ENCODE assay signal across 9 mouse cellular contexts in the genomic region with DNA sequence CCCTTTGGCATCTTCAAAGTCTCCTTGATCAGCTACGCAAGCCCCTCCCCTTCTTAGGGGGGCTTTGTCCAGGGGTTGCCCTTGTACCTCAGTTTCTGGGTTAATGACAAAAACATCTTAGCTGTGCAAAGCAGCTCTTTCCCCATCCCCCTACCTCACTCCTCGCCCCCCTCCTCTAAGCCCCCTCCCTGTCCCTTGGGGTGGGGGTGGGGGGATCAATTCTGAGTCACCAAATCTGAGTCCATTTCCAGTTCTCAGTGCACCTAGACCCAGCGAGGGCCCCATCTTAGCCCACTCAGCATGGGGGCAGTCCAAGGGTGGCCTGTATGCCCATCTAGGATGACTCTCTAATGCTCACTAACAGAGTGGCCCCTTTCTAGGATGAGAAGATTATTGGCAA. TPM values are rescaled to one million over a fixed set of nuclear protein-coding genes. Genes with fewer than 3 reads are reported as not detected.
DNase-seq lines count a peak whose midpoint lies in the region; ATAC-seq lines count a peak whose summit lies in the region.
"Had no signal": no experiment of that assay in that cellular context is flagged by ENCODE, and none has a peak within 500 bp of the region (broad histone marks: within the 10 kb centered on the region; RNA-seq: fewer than 3 reads in every experiment).

No protein-coding gene starts in this region.

- 69% methylated on average over 3 of the region's 3 CpGs for WGBS in lung, embryonic 16.5 days
- 77% methylated on average over 3 of the region's 3 CpGs for WGBS in liver, embryonic 12.5 days (ENCODE audit: insufficient replicate concordance)

- peaks cover 4% of the 10 kb centered on the region; the same call in 1 of the 2 replicates for H3K36me3 ChIP-seq in lung, embryonic 16.5 days (ENCODE audit: control insufficient read depth, insufficient read depth, low read length)
- peaks cover 35% of the 10 kb centered on the region for H3K36me3 ChIP-seq in liver, embryonic 12.5 days

- no peaks in the 10 kb centered on the region for H3K27me3 ChIP-seq in lung, embryonic 16.5 days (ENCODE audit: control insufficient read depth, insufficient read depth, low read depth, low read length)
- peaks cover 11% of the 10 kb centered on the region; the same call in 1 of the 2 replicates for H3K27me3 ChIP-seq in liver, embryonic 12.5 days (replicated peaks)

- H3K4me2 ChIP-seq in lung, embryonic 16.5 days (ENCODE audit: low read depth, low read length) = peak overlapping the region; percentile 72
- peak overlapping the region; percentile 97 for H3K4me2 ChIP-seq in liver, embryonic 12.5 days

- H3K4me1 ChIP-seq in lung, embryonic 16.5 days (replicated peaks; ENCODE audit: control insufficient read depth, insufficient read depth, low read length) = peaks cover 27% of the 10 kb centered on the region
- peaks cover 32% of the 10 kb centered on the region for H3K4me1 ChIP-seq in liver, embryonic 12.5 days

- no peak overlapping the region for H3K27ac ChIP-seq in lung, embryonic 16.5 days (ENCODE audit: low read length)
- no peak overlapping the region for H3K27ac ChIP-seq in liver, embryonic 12.5 days

- ATAC-seq in lung, embryonic 16.5 days (ENCODE audit: low read depth) = no peak
- no peak for ATAC-seq in liver, embryonic 12.5 days

- H3K9me3 ChIP-seq in lung, embryonic 16.5 days (ENCODE audit: control insufficient read depth, low read length) = no peaks in the 10 kb centered on the region
- no peaks in the 10 kb centered on the region for H3K9me3 ChIP-seq in liver, embryonic 12.5 days (replicated peaks)

- peak overlapping the region; percentile 80 for H3K9ac ChIP-seq in lung, embryonic 16.5 days (ENCODE audit: low read length)
- peak overlapping the region; percentile 76 for H3K9ac ChIP-seq in liver, embryonic 12.5 days

- peak overlapping the region; percentile 71 for H3K4me3 ChIP-seq in lung, embryonic 16.5 days (ENCODE audit: low read length)
- 0 out of 2 replicates have a peak overlapping the region, but pooled peaks have one; percentile 70 for H3K4me3 ChIP-seq in liver, embryonic 12.5 days

- peak; percentile 68 for DNase-seq in cerebellum, adult 11-12 months
- no peak for DNase-seq in cerebellum, adult 11 months
- no peak for DNase-seq in lung, postnatal 14 days
- no peak for DNase-seq in thymus, postnatal 4 days
- DNase-seq in thymus, postnatal 14 days = no peak
- no peak for DNase-seq in gastrocnemius, postnatal 25 days
- DNase-seq: gastrocnemius, postnatal 14 days had no signal

RNA-seq across cellular contexts. Expression of a gene that starts 1.7 kb away (rescaled TPM):
- 12.9 and 13.4 TPM in 2 replicates for polyA plus RNA-seq in lung, embryonic 16.5 days (2015; fragmentation: Nextera tagmentation; extraction: Ambion mirVana)
- 4.5 and 4.9 TPM in 2 replicates for polyA plus RNA-seq in liver, embryonic 12.5 days (2016; fragmentation: Nextera tagmentation; extraction: Ambion mirVana)
- 1 to 10 TPM; 6.1 to 6.5 TPM for total RNA-seq in gastrocnemius, postnatal 25 days (2021)

RNA-seq across cellular contexts. Expression of a gene that starts 8.0 kb away (rescaled TPM):
- 3.1 and 3.4 TPM in 2 replicates for polyA plus RNA-seq in lung, embryonic 16.5 days (2015; fragmentation: Nextera tagmentation; extraction: Ambion mirVana)
- polyA plus RNA-seq in liver, embryonic 12.5 days (2016; fragmentation: Nextera tagmentation; extraction: Ambion mirVana) = 2.8 TPM in 2 replicates
- total RNA-seq in gastrocnemius, postnatal 25 days (2021) = 1 to 10 TPM; 2.7 TPM

RNA-seq across cellular contexts. Expression of a gene that starts 17.4 kb away (rescaled TPM):
- 0.46 and 1.1 TPM in 2 replicates for polyA plus RNA-seq in lung, embryonic 16.5 days (2015; fragmentation: Nextera tagmentation; extraction: Ambion mirVana)
- 0.12 and 0.14 TPM in 2 replicates for polyA plus RNA-seq in liver, embryonic 12.5 days (2016; fragmentation: Nextera tagmentation; extraction: Ambion mirVana)
- total RNA-seq in gastrocnemius, postnatal 25 days (2021) = 100 to 1,000 TPM; 596 to 597 TPM

RNA-seq across cellular contexts. Expression of a gene that starts 22.9 kb away (rescaled TPM):
- 2.3 and 2.4 TPM in 2 replicates for polyA plus RNA-seq in lung, embryonic 16.5 days (2015; fragmentation: Nextera tagmentation; extraction: Ambion mirVana)
- polyA plus RNA-seq in liver, embryonic 12.5 days (2016; fragmentation: Nextera tagmentation; extraction: Ambion mirVana) = 1.1 and 1.2 TPM in 2 replicates
- 10 to 100 TPM; 21.3 to 23.3 TPM for total RNA-seq in gastrocnemius, postnatal 25 days (2021)

RNA-seq across cellular contexts. Expression of a gene that starts 47.7 kb away (rescaled TPM):
- polyA plus RNA-seq in lung, embryonic 16.5 days (2015; fragmentation: Nextera tagmentation; extraction: Ambion mirVana) = 254 and 275 TPM in 2 replicates
- polyA plus RNA-seq in liver, embryonic 12.5 days (2016; fragmentation: Nextera tagmentation; extraction: Ambion mirVana) = 213 and 222 TPM in 2 replicates
- total RNA-seq in gastrocnemius, postnatal 25 days (2021) = 10 to 100 TPM; 48.6 to 50.5 TPM
